Mouse (Mus musculus): ENCODE measurements at regions not wholly inside any gene's neighbourhood (a gene's known extent, or its start where the extent isn't known, plus 50 kb on each side); places are given as distances from the start of the nearest gene placed in this dataset.
"Not testable (repeated sequence)": the region's sequence is repeated elsewhere in the genome, so short reads cannot be mapped to it uniquely, and the experiment has no call there.

DNA sequence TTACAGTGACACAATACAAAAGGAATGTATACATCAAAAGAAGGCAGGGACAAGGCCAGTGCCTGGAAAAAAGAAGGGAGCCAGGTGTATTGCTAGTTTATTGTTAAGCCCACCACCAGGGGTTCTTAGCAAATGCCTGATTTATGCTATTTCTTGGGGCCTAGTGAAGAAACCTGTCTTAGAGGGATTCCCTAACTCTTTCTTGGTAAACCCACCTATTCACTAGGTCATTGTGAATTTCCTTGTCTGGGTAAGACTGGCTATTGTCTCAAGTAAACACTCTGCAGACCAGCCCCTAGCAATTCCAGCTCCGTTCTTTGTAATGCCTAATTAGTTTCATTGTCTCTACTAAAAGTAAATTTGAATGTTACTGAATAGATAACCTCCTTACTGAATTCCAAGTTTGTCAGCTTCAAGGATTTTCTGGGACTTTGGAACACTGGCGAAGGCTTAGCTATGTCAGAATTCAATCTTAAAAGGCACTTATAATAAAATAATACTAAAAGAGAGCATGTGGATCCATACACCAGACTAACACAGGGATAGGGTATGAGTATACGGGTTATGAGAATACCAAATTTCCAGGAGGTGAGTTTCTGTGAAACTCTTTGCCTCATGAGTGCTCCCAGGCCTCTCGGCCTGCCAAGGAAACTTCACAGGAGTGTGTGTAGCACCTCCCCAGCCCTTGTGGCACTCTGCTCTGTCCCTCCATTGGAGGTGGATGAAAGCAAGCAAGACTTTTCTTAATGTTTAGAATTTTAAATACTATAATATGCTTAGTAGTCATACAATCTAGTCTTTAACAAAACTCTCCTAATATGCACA is 925.9 kb upstream of the G6pd2 start:
- peaks cover 3 to 14% of the 10 kb centered on the region in 2 experiments for H3K4me1 ChIP-seq (ENCODE audit: control insufficient read depth in 2 of 2, insufficient read depth in 2 of 2, low read length in 2 of 2, poor library complexity in 1 of 2)
- H3K4me3 ChIP-seq (ENCODE audit: insufficient read depth in 1 of 2, low read depth in 1 of 2, low read length in 2 of 2, poor library complexity in 1 of 2, severe bottlenecking in 1 of 2); H3K9me3 ChIP-seq (ENCODE audit: control insufficient read depth, insufficient read depth, low read depth, low read length); H3K9ac ChIP-seq (ENCODE audit: insufficient read depth, low read depth, low read length, poor library complexity, severe bottlenecking); H3K36me3 ChIP-seq (ENCODE audit: control insufficient read depth, insufficient read depth, low read length, poor library complexity, severe bottlenecking); in situ Hi-C loops (cut with MboI; ENCODE audit: low sequenced_read_pairs in 2 of 2, unreplicated experiment in 2 of 2): not testable (repeated sequence)
- DNase-seq (ENCODE audit: low read depth, low spot score), result peak; percentile 54
- peak overlapping the region; percentile 98; the same call in 1 of the 2 replicates for H3K27ac ChIP-seq (ENCODE audit: insufficient read depth, low read depth, low read length, poor library complexity, severe bottlenecking)
